Mouse (Mus musculus) myocyte (in vitro differentiated cells): ENCODE measurements around the gene Usp10. TPM values are rescaled to one million over a fixed set of nuclear protein-coding genes. Genes with fewer than 3 reads are reported as not detected.

ENCODE experiments used
- H3K27me3 ChIP-seq: one replicate; pipeline ENCODE4 v1.6.1; 2011; ENCODE audit not compliant: control insufficient read depth, insufficient read depth, insufficient read length
- H3K36me3 ChIP-seq: one replicate; pipeline ENCODE4 v1.6.1; 2011; ENCODE audit not compliant: control insufficient read depth, insufficient read depth
- H3K4me2 ChIP-seq: one replicate; pipeline ENCODE4 v1.6.1; 2011; ENCODE audit warnings: low read depth, control low read depth
- H3K4me3 ChIP-seq: one replicate; pipeline ENCODE4 v1.5.1; 2011; ENCODE audit warnings: mild to moderate bottlenecking, control low read depth, moderate library complexity
- H3K79me2 ChIP-seq: one replicate; pipeline ENCODE4 v1.6.1; 2011; ENCODE audit not compliant: control insufficient read depth, insufficient read depth
- H3ac ChIP-seq: one replicate; pipeline ENCODE4 v1.6.1; 2011; ENCODE audit not compliant: control insufficient read depth, insufficient read length
- CEBPB ChIP-seq: IDR thresholded peaks from 2 replicates; pipeline ENCODE4 v1.6.1; 2011; ENCODE audit warnings: mild to moderate bottlenecking, moderate library complexity; ENCODE audit not compliant: poor library complexity, insufficient read depth, severe bottlenecking
- E2F4 ChIP-seq: IDR thresholded peaks from one replicate; pipeline ENCODE4 v1.6.1; 2011; ENCODE audit warnings: mild to moderate bottlenecking, control low read depth, moderate library complexity; ENCODE audit not compliant: insufficient read depth
- MAX ChIP-seq: IDR thresholded peaks from one replicate; pipeline ENCODE4 v1.6.1; 2011; ENCODE audit warnings: low read depth, mild to moderate bottlenecking, control low read depth
- MYOD1 ChIP-seq, 3 experiments: IDR thresholded peaks; one replicate each; pipeline ENCODE4 v1.6.1; 2011; ENCODE audit warnings: control low read depth in 2 of 3, low read depth in 2 of 3, mild to moderate bottlenecking in 2 of 3, moderate library complexity in 1 of 3; ENCODE audit not compliant: insufficient read length in 2 of 3, control insufficient read depth in 1 of 3
- MYOG ChIP-seq, 3 experiments: IDR thresholded peaks; one replicate each; pipeline ENCODE4 v1.6.1; 2011; ENCODE audit warnings: control low read depth in 2 of 3, low read depth in 2 of 3, mild to moderate bottlenecking in 2 of 3; ENCODE audit not compliant: insufficient read length in 2 of 3, control insufficient read depth in 1 of 3, insufficient read depth in 1 of 3
- POLR2A ChIP-seq: IDR thresholded peaks from one replicate; pipeline ENCODE4 v1.6.1; 2011; ENCODE audit warnings: low read depth, mild to moderate bottlenecking, control low read depth, moderate library complexity; ENCODE audit not compliant: insufficient read length
- POLR2AphosphoS2 ChIP-seq: IDR thresholded peaks from one replicate; pipeline ENCODE4 v1.6.1; 2011; ENCODE audit warnings: low read depth, control low read depth; ENCODE audit not compliant: insufficient read length
- REST ChIP-seq: IDR thresholded peaks from one replicate; pipeline ENCODE4 v1.6.1; 2011; ENCODE audit warnings: mild to moderate bottlenecking, control low read depth, moderate library complexity; ENCODE audit not compliant: insufficient read depth, insufficient read length
- SRF ChIP-seq: IDR thresholded peaks from one replicate; pipeline ENCODE4 v1.6.1; 2011; ENCODE audit warnings: low read depth; ENCODE audit not compliant: control insufficient read depth, insufficient read length
- TCF12 ChIP-seq: IDR thresholded peaks from one replicate; pipeline ENCODE4 v1.6.1; 2011; ENCODE audit warnings: mild to moderate bottlenecking, control low read depth; ENCODE audit not compliant: poor library complexity, insufficient read depth, severe bottlenecking
- TCF3 ChIP-seq: IDR thresholded peaks from one replicate; pipeline ENCODE4 v1.6.1; 2011; ENCODE audit warnings: low read depth, control low read depth; ENCODE audit not compliant: insufficient read length
- USF1 ChIP-seq: IDR thresholded peaks from one replicate; pipeline ENCODE4 v1.6.1; 2011; ENCODE audit warnings: low read depth, mild to moderate bottlenecking, control low read depth, moderate library complexity
- polyA plus RNA-seq: library from polyadenylated mRNA; unstranded; fragments of >200 nt; fragmentation: generic; extraction: Trizol; gene quantifications from one replicate; pipeline ENCODE4 v1.2.1, GENCODE M21; 2012; ENCODE audit warnings: missing spikeins

Gene Usp10
- polyA plus RNA-seq, 1 experiment, result 59.3 TPM

GRCm38 (mm10) chr8:119910547-119911257 lies 542 bp downstream of the Usp10 start, which contains the start of gene Gm20388:
Gene Gm20388, plus strand, starts transcription at chr8:119910841.
- Histone ChIP-seq H3K79me2 (peaks cover 47% of the 10 kb centered on the region), H3K36me3 (no peaks in the 10 kb centered on the region), H3ac (peak within 1 kb of the TSS; percentile 91), H3K27me3 (no peaks in the 10 kb centered on the region), H3K4me2 (peak within 1 kb of the TSS; percentile 97), H3K4me3 (peak within 1 kb of the TSS; percentile 41)
- TF ChIP-seq TCF12 (no peak), CEBPB (no peak), TCF3 (no peak), SRF (no peak), MAX (no peak), MYOD1 (IDR thresholded peaks at IDR 0.05; ENCODE audit: control insufficient read depth in 1 of 3, insufficient read length in 2 of 3, low read depth in 2 of 3) (peak in 1 of 3 experiments; percentile 75), MYOG (IDR thresholded peaks at IDR 0.05; ENCODE audit: control insufficient read depth in 1 of 3, insufficient read depth in 1 of 3, insufficient read length in 2 of 3, low read depth in 2 of 3) (peak in 2 of 3 experiments; percentile 4 to 48), E2F4 (no peak), POLR2A (peak; percentile 94), POLR2AphosphoS2 (peak; percentile 95), REST (no peak), USF1 (no peak)

DNA sequence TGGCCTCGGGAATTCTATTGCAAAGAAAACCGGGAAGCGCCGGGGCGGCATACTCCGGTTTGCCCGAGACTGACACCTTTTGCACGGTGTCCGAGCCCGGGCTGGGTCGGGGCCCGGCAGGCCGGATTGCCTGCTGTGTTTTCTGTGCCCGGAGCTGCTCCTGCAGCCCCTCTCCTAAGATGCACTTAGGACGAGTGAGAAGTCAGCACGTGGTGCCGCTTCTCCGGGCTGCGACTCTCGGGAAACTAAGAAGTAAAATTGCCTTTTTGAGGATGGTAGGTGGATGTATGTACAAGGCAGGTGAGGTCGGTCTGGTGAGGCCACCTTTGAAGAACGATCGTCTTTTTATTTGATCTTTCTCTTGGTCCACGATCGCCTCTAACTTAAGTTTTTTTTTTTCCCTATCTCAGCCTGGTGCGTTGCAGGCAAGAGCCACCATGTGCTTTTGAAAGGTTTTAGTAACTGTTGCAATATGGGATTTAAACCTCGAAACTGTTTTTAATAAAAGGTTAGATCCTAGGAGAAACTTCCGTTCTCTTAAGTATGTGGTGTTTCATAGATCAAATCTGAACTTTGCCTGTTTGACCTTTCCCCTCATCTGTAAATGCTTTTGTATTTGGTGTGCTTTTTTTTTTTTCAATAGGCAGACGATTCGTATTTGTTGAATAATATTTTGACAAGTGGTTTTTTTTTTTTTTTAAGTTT lies 1.2 kb downstream of the Usp10 start:
- H3K36me3 ChIP-seq, result no peaks in the 10 kb centered on the region
- peak overlapping the region; percentile 94 for H3K4me2 ChIP-seq
- no peaks in the 10 kb centered on the region for H3K27me3 ChIP-seq
- peaks cover 54% of the 10 kb centered on the region for H3K79me2 ChIP-seq
- H3ac ChIP-seq, result peak overlapping the region; percentile 91
- H3K4me3 ChIP-seq, result peak overlapping the region; percentile 41
- no peak for TF ChIP-seq REST
- TF ChIP-seq USF1, result peak; percentile 42

- no peak overlapping the region for H3K4me3 ChIP-seq
- H3K27me3 ChIP-seq, result no peaks in the 10 kb centered on the region
- H3K4me2 ChIP-seq, result peak overlapping the region; percentile 94
- no peak overlapping the region for H3ac ChIP-seq
- peaks cover 66% of the 10 kb centered on the region for H3K79me2 ChIP-seq
- H3K36me3 ChIP-seq, result no peaks in the 10 kb centered on the region
- TF ChIP-seq MAX (no peak), TCF3 (no peak), TCF12 (no peak), SRF (no peak), REST (no peak), POLR2AphosphoS2 (no peak), E2F4 (no peak), MYOG (IDR thresholded peaks at IDR 0.05; ENCODE audit: control insufficient read depth in 1 of 3, insufficient read depth in 1 of 3, insufficient read length in 2 of 3, low read depth in 2 of 3) (no peak), POLR2A (no peak), USF1 (no peak), MYOD1 (IDR thresholded peaks at IDR 0.05; ENCODE audit: control insufficient read depth in 1 of 3, insufficient read length in 2 of 3, low read depth in 2 of 3) (no peak), CEBPB (no peak)
These were observed 2.5 kb downstream of the Usp10 start for GRCm38 (mm10) chr8:119912643-119913042.

GRCm38 (mm10) chr8:119913181-119913580 lies 3.0 kb downstream of the Usp10 start:
- Histone ChIP-seq H3K4me3 (no peak overlapping the region), H3K4me2 (peak overlapping the region; percentile 25)
- TF ChIP-seq MAX (no peak), TCF12 (no peak), POLR2A (no peak), SRF (no peak), TCF3 (no peak), USF1 (no peak), MYOG (IDR thresholded peaks at IDR 0.05; ENCODE audit: control insufficient read depth in 1 of 3, insufficient read depth in 1 of 3, insufficient read length in 2 of 3, low read depth in 2 of 3) (no peak), CEBPB (no peak), POLR2AphosphoS2 (no peak), E2F4 (no peak)

GRCm38 (mm10) chr8:119914161-119914560 lies 4.0 kb downstream of the Usp10 start:
- no peak overlapping the region for H3K4me2 ChIP-seq
- no peak overlapping the region for H3K4me3 ChIP-seq
- TF ChIP-seq MYOD1 (IDR thresholded peaks at IDR 0.05; ENCODE audit: control insufficient read depth in 1 of 3, insufficient read length in 2 of 3, low read depth in 2 of 3) (no peak), USF1 (no peak), POLR2AphosphoS2 (no peak), REST (no peak), SRF (no peak), TCF12 (no peak), CEBPB (no peak), MYOG (IDR thresholded peaks at IDR 0.05; ENCODE audit: control insufficient read depth in 1 of 3, insufficient read depth in 1 of 3, insufficient read length in 2 of 3, low read depth in 2 of 3) (no peak), E2F4 (no peak)
- H3ac ChIP-seq, result no peak overlapping the region
- peaks cover 79% of the 10 kb centered on the region for H3K79me2 ChIP-seq
- H3K36me3 ChIP-seq, result no peaks in the 10 kb centered on the region
- no peaks in the 10 kb centered on the region for H3K27me3 ChIP-seq

More at GRCm38 (mm10) chr8:119913181-119913580, 3.0 kb downstream of the Usp10 start:
- H3K79me2 ChIP-seq, result peaks cover 71% of the 10 kb centered on the region
- H3ac ChIP-seq, result no peak overlapping the region
- H3K36me3 ChIP-seq, result no peaks in the 10 kb centered on the region
- no peaks in the 10 kb centered on the region for H3K27me3 ChIP-seq
